10 mouse cellular contexts compared by ENCODE assay signal in genomic region chrX:52369938-52370758, GRCm38 (mm10).
A peak's percentile ranks its signal among the peaks of the same experiment; 100 is the strongest.
DNase-seq lines count a peak whose midpoint lies in the region; ATAC-seq and TF ChIP-seq lines count a peak whose summit lies in the region.
"Had no signal": no experiment of that assay in that cellular context is flagged by ENCODE, and none has a peak within 500 bp of the region (broad histone marks: within the 10 kb centered on the region; RNA-seq: fewer than 3 reads in every experiment).

No protein-coding gene starts in this region.

- TF ChIP-seq POLR2A in ES-Bruce4 (IDR thresholded peaks at IDR 0.05; ENCODE audit: insufficient read depth, low read length), result no peak

- DNase-seq in midbrain, embryonic 11.5 days (ENCODE audit: low spot score, missing footprints), result peak; percentile 88
- no peak for DNase-seq in urinary bladder, postnatal 4 days (ENCODE audit: low spot score in 2 of 2)

- WGBS in intestine, postnatal 0 days, result 77% methylated on average over 8 of the region's 8 CpGs
- WGBS in intestine, embryonic 16.5 days, result 70% methylated on average over 8 of the region's 8 CpGs
- WGBS in embryonic facial prominence, embryonic 15.5 days, result 33% methylated on average over 8 of the region's 8 CpGs
- 25% methylated on average over 8 of the region's 8 CpGs for WGBS in midbrain, embryonic 11.5 days

- H3K27ac ChIP-seq in intestine, postnatal 0 days (ENCODE audit: low read depth, low read length), result no peak overlapping the region
- H3K27ac ChIP-seq in intestine, embryonic 16.5 days (ENCODE audit: low read length), result no peak overlapping the region
- H3K27ac ChIP-seq in ES-Bruce4 (ENCODE audit: insufficient read depth, low read length), result peak overlapping the region; percentile 32; the same call in 1 of the 2 replicates
- H3K27ac ChIP-seq in embryonic facial prominence, embryonic 15.5 days (replicated peaks), result peak overlapping the region; percentile 3; the same call in 1 of the 2 replicates
- H3K27ac ChIP-seq in midbrain, embryonic 11.5 days (ENCODE audit: low read depth, low read length), result no peak overlapping the region
- H3K27ac ChIP-seq: liver, embryonic 15.5 days; stomach, embryonic 15.5 days had no signal

- H3K9ac ChIP-seq in intestine, postnatal 0 days (ENCODE audit: low read depth, low read length), result no peak overlapping the region
- H3K9ac ChIP-seq in intestine, embryonic 16.5 days (ENCODE audit: low read depth, low read length), result no peak overlapping the region
- no peak overlapping the region for H3K9ac ChIP-seq in ES-Bruce4 (ENCODE audit: low read depth, poor library complexity, severe bottlenecking)
- no peak overlapping the region for H3K9ac ChIP-seq in embryonic facial prominence, embryonic 15.5 days
- no peak overlapping the region for H3K9ac ChIP-seq in midbrain, embryonic 11.5 days (ENCODE audit: low read length)
- H3K9ac ChIP-seq: liver, embryonic 15.5 days; stomach, embryonic 15.5 days had no signal

- no peak overlapping the region for H3K4me3 ChIP-seq in intestine, postnatal 0 days (ENCODE audit: low read depth, low read length)
- no peak overlapping the region for H3K4me3 ChIP-seq in intestine, embryonic 16.5 days (ENCODE audit: low read length)
- H3K4me3 ChIP-seq in ES-Bruce4 (ENCODE audit: low read depth, low read length), result no peak overlapping the region
- no peak overlapping the region for H3K4me3 ChIP-seq in embryonic facial prominence, embryonic 15.5 days (replicated peaks)
- no peak overlapping the region for H3K4me3 ChIP-seq in midbrain, embryonic 11.5 days (ENCODE audit: low read depth, low read length)
- H3K4me3 ChIP-seq: liver, embryonic 15.5 days; stomach, embryonic 15.5 days had no signal

- no peak for ATAC-seq in intestine, postnatal 0 days
- ATAC-seq in intestine, embryonic 16.5 days, result no peak
- ATAC-seq in embryonic facial prominence, embryonic 15.5 days (ENCODE audit: insufficient number of reproducible peaks, low FRiP score, low TSS enrichment, low read depth), result no peak
- peak; percentile 52 for ATAC-seq in midbrain, embryonic 11.5 days (ENCODE audit: low FRiP score)
- no peak for ATAC-seq in CD4-positive, CD25-positive, alpha-beta regulatory T cell, adult 4 months
- ATAC-seq in megakaryocyte, adult 5-6 weeks (ENCODE audit: poor library complexity, severe bottlenecking), result no peak

- H3K27me3 ChIP-seq in intestine, postnatal 0 days (replicated peaks; ENCODE audit: control insufficient read depth, insufficient read depth, low read length), result no peaks in the 10 kb centered on the region
- no peaks in the 10 kb centered on the region; the same call in 1 of the 2 replicates for H3K27me3 ChIP-seq in intestine, embryonic 16.5 days (replicated peaks; ENCODE audit: control insufficient read depth, insufficient read depth, low read length)
- H3K27me3 ChIP-seq in ES-Bruce4 (ENCODE audit: control insufficient read depth, insufficient read depth, low read length, poor library complexity, severe bottlenecking), result no peaks in the 10 kb centered on the region
- H3K27me3 ChIP-seq in embryonic facial prominence, embryonic 15.5 days, result no peaks in the 10 kb centered on the region
- no peaks in the 10 kb centered on the region for H3K27me3 ChIP-seq in midbrain, embryonic 11.5 days (ENCODE audit: control insufficient read depth, insufficient read depth, low read length)
- H3K27me3 ChIP-seq: liver, embryonic 15.5 days; stomach, embryonic 15.5 days had no signal

- no peaks in the 10 kb centered on the region for H3K9me3 ChIP-seq in intestine, postnatal 0 days (ENCODE audit: control insufficient read depth)
- H3K9me3 ChIP-seq in intestine, embryonic 16.5 days (ENCODE audit: control insufficient read depth, low read length), result no peaks in the 10 kb centered on the region
- H3K9me3 ChIP-seq in ES-Bruce4 (replicated peaks; ENCODE audit: control insufficient read depth, insufficient read depth, low read length, poor library complexity, severe bottlenecking), result no peaks in the 10 kb centered on the region
- no peaks in the 10 kb centered on the region for H3K9me3 ChIP-seq in embryonic facial prominence, embryonic 15.5 days (replicated peaks)
- H3K9me3 ChIP-seq in midbrain, embryonic 11.5 days (ENCODE audit: control insufficient read depth, low read length), result no peaks in the 10 kb centered on the region
- H3K9me3 ChIP-seq: liver, embryonic 15.5 days; stomach, embryonic 15.5 days had no signal

- H3K4me2 ChIP-seq in intestine, postnatal 0 days (replicated peaks; ENCODE audit: low read depth), result no peak overlapping the region
- H3K4me2 ChIP-seq in intestine, embryonic 16.5 days (ENCODE audit: low read depth, low read length), result no peak overlapping the region
- H3K4me2 ChIP-seq in embryonic facial prominence, embryonic 15.5 days (replicated peaks), result peak overlapping the region; percentile 27; the same call in 1 of the 2 replicates
- H3K4me2 ChIP-seq in midbrain, embryonic 11.5 days, result peak overlapping the region; percentile 36
- H3K4me2 ChIP-seq: liver, embryonic 15.5 days; stomach, embryonic 15.5 days had no signal

- no peak for TF ChIP-seq EP300 in ES-Bruce4 (IDR thresholded peaks at IDR 0.05; ENCODE audit: insufficient read depth, low read depth, low read length)

- no peaks in the 10 kb centered on the region for H3K36me3 ChIP-seq in intestine, postnatal 0 days (ENCODE audit: control insufficient read depth, insufficient read depth)
- H3K36me3 ChIP-seq in intestine, embryonic 16.5 days (ENCODE audit: control insufficient read depth, insufficient read depth, low read length), result no peaks in the 10 kb centered on the region
- no peaks in the 10 kb centered on the region for H3K36me3 ChIP-seq in ES-Bruce4 (ENCODE audit: control insufficient read depth, insufficient read depth, low read length, poor library complexity, severe bottlenecking)
- H3K36me3 ChIP-seq in embryonic facial prominence, embryonic 15.5 days, result no peaks in the 10 kb centered on the region
- H3K36me3 ChIP-seq in midbrain, embryonic 11.5 days (ENCODE audit: control insufficient read depth, insufficient read depth, low read length), result no peaks in the 10 kb centered on the region
- H3K36me3 ChIP-seq: liver, embryonic 15.5 days; stomach, embryonic 15.5 days had no signal

- H3K4me1 ChIP-seq in intestine, postnatal 0 days (replicated peaks; ENCODE audit: control insufficient read depth, insufficient read depth, low read length), result no peaks in the 10 kb centered on the region
- H3K4me1 ChIP-seq in intestine, embryonic 16.5 days (ENCODE audit: control insufficient read depth, insufficient read depth, low read length), result no peaks in the 10 kb centered on the region
- H3K4me1 ChIP-seq in ES-Bruce4 (ENCODE audit: control insufficient read depth, insufficient read depth, low read length), result no peaks in the 10 kb centered on the region
- H3K4me1 ChIP-seq in embryonic facial prominence, embryonic 15.5 days, result no peaks in the 10 kb centered on the region
- H3K4me1 ChIP-seq in midbrain, embryonic 11.5 days (ENCODE audit: control insufficient read depth, insufficient read depth, low read length), result peaks cover 2% of the 10 kb centered on the region; the same call in 1 of the 2 replicates
- H3K4me1 ChIP-seq: liver, embryonic 15.5 days; stomach, embryonic 15.5 days had no signal

- TF ChIP-seq CTCF in intestine, postnatal 0 days (IDR thresholded peaks at IDR 0.05; ENCODE audit: low read depth), result peak; percentile 71
- no peak for TF ChIP-seq CTCF in ES-Bruce4 (IDR thresholded peaks at IDR 0.05; ENCODE audit: low read depth, low read length)

Comparison
In these comparisons a context has a peak if more than half of its experiments do, and no peak if none do; other contexts are left out.
1. H3K27ac ChIP-seq: peak in ES-Bruce4 (single experiment) and embryonic facial prominence, embryonic 15.5 days (single experiment); none in intestine, postnatal 0 days (single experiment), intestine, embryonic 16.5 days (single experiment) and midbrain, embryonic 11.5 days (single experiment).
2. H3K4me2 ChIP-seq: peak in embryonic facial prominence, embryonic 15.5 days (single experiment) and midbrain, embryonic 11.5 days (single experiment); none in intestine, postnatal 0 days (single experiment) and intestine, embryonic 16.5 days (single experiment).